Mouse (Mus musculus) gastrocnemius, postnatal 4 days (tissue): ENCODE measurements around the gene C2cd4d. TPM values are rescaled to one million over a fixed set of nuclear protein-coding genes. Genes with fewer than 3 reads are reported as not detected.

ENCODE experiments used
- DNase-seq, 2 experiments: peaks; one replicate each; pipeline ENCODE4 v3.0.0; 2021 to 2022; ENCODE audit warnings: low spot score in 2 of 2, mixed read lengths in 2 of 2
- total RNA-seq, 2 experiments: library from RNA; stranded (reverse); gene quantifications; 2 replicates each; pipeline ENCODE4 v1.2.3; 2021

C2cd4d gene
- total RNA-seq, 2 experiments from 2014 or later: 0.47 to 0.64 TPM

DNA sequence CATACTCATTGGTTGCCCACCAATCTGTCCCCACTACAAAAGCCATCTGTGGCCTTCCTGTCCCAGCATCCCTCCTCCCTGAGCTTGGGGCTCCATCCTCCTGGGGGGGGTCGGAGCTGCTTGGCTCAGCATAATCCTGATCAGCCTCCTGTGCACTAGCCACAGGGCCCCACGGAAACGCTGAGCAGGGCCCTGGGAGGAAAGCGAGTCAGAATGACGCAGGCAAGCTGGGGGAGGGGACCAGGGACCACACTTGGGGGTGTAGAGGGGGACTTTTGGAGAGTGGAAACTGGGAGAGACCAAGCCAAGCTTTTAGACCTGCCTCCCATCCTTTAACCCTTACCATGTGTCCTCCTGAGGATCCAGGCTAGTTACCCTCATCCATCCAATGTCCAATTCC, 13.6 kb downstream of the C2cd4d start:
- DNase-seq: no peak

DNA sequence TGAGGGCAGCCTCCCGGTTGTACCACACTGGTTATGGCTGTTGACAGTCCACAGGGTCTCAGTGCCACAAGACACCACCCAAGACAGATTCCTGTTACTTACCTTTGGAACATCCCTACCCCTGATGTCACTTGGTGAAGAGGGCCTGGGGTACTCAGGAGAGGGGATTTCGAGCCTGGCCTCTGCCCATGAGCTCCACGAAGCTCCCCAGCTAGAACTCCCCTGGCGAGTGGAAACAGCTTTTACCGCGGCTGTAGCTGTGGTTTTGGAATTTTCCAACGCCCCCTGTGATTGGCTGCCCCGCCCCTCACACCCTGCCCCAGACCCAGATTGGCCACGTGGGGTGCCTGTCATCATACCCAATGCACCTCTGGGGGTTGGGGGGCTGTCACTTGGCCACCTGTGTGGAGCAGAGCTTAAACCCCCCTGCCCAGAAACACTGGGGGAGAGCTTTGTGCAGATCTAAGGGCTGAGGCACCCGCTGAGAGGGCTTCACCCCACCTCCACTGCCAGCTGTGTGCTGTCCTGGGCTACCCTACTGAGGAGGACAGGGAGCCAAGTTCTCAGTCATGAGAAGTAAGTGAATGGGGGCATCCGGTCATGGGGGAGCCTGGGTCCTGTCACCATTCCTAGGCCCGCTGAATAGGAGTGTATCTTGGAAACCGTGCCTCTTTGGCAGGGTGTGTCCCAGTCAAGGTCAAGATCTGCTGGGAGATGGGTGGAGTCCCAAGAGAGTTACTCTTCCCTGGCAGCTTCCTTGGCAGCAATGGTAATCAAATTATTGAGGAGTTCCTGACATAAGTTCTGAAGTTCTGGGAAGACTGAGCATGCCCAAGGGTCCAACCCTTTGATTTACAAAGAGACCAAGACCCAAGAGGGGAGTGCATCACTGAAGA, 15.0 kb downstream of the C2cd4d start:
- no peak for DNase-seq

DNA sequence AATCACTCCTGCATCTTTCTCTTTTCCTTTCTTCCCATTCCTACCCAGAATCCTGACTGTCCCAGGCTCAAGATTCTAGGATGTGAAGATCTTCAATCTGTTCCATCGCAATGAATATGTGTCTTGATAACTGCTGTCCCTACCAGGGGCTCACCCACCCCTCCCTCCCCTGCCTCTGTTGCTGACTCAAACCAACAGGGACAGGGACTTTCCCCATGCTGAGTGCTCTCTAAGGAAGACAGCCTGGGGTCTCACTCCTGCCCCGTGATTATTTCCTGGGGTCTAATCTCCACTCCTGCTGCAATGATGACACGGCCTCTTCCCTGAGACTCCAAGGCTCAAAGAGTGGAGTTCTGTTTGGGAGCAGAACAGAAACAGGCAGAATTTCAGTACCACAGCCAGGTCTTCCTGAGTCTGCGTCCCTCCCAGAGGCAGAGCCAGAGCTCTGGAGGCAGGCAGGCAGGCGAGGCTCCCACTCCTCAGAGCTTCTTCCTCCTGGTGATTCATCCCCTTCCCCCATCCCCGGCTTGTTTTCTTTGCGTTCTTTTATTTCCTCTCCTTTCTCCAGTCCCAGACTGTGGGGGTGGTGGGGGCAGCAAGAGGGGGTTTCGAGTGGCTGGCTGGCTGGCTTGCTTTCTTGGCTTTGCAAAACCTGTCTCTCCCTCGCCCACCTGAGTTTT, 17.7 kb downstream of the C2cd4d start:
- no peak for DNase-seq

DNA sequence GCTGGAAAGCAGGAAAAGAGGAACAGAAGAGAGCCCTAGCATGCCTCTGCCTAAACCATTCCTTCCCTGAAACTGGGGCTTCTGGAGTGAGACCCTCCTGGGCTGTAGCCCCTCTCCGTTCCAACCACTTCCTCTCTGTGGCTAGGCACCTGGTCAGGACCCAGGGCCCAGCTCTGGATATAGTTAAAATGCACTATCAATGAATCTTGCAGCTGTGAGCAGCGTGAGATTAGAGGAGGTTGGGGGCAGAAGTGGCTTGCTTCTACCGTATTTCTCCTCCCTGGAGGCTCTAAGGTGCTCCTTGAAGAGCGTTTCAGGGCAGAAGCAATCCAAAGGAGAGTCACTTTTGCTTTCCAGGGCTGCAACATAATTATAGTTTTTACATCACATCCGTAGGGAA, 20.1 kb downstream of the C2cd4d start:
- DNase-seq: no peak

DNA sequence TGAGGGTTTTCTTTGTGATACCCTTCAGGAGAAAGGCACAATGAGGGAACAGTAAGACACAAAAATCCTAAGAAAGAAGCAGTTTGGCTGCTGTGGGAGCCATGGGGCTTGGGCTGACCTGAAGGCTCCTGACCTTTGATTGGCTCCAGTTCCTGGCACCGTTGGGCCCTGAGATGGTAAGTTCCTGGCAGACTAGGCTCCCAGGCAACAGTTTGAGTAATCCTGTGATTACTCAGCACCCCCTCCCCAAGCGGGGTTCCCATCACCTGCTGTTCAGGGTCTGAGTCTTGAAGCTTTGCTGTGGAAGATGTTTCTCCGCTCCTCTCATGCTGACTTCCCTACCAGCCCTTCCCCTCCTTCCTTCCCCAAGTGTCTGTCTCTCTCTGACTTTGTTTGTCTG, 21.2 kb downstream of the C2cd4d start:
- DNase-seq: no peak

DNA sequence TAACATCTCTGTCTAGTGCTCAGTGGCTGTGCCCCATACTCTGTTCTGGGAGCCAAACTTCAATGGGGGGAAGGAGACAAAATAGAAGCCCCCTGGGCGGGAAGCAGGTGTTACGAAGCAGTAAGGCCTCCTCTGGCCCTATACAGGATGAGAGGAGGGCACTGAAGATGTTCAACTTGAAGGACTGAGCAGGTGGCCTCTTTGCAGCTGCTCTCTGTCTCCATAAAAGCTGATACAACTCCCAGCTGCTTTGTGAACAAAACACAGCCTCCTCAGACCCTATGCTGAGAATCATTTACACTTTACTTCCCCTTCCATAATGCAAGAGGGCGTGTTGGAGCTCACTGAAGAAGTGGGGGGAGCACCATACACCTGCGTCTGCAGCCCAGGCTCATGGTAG, 24.4 kb downstream of the C2cd4d start:
- no peak for DNase-seq

DNA sequence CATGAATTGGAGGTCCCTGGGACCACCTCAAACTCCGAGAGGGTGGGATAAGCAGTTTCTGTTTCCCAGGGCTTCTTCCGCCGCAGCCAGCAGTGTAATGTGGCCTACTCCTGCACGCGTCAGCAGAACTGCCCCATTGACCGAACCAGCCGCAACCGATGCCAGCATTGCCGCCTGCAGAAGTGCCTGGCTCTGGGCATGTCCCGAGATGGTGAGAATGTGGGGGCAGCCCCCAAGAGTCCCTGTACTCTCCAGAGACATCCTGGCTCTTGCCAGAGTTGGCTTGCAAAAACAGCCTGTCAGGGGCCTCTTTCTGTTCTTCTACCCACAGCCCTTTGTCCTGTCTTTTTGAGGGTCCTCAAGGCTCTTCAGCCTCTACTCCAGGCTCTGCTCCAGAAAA, 25.2 kb downstream of the C2cd4d start:
- no peak for DNase-seq

DNA sequence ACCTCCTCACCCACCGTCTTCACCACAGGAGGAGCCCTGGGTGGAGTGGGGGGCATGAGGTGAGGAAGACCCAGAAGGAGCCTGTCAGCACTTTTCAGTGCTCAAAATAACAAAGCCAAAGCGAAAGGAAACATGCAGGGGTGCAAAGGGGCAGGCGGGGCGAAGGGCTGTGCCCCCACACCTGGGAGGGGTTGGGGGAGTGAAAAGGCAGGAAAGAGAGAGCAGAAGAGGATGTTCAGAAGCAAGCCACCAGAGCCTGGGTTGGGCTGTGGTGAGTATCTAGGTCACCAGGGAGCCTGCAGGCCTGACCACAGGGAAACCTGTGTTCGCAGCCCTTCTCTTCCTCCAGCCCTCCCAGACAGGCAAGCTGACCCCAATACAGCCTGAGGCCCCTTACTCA, 25.8 kb downstream of the C2cd4d start:
- no peak for DNase-seq

DNA sequence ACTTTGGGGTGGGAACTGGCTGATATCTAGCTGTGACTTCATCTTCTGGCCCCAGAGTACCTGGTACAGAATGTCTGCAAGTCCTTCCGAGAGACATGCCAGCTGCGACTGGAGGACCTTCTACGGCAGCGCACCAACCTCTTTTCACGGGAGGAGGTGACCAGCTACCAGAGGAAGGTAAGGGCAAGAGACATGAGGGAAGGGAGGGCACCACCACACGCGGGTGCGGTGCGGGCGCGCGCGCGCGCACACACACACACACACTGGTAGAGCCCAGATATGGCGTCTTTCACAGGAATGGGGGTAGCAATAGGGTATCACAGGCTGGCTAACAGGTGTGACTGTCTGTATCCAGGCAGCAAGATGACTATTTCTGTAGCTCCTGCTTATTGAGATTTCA, 27.2 kb downstream of the C2cd4d start:
- DNase-seq: no peak

DNA sequence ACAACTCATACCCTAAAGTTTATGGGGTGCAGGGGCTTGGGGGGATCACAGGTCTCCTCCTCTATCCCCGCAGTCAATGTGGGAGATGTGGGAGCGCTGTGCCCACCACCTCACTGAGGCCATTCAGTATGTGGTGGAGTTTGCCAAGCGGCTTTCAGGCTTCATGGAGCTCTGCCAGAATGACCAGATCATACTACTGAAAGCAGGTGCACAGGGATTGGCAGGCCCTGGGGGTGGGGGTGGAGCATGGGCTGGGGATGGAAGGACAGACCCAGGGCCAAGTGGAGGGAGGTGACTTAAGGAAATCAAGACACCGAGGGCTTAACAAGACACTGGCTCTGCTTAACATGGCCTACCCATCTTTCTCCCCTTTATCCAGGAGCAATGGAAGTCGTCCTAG, 28.8 kb downstream of the C2cd4d start:
- no peak for DNase-seq

DNA sequence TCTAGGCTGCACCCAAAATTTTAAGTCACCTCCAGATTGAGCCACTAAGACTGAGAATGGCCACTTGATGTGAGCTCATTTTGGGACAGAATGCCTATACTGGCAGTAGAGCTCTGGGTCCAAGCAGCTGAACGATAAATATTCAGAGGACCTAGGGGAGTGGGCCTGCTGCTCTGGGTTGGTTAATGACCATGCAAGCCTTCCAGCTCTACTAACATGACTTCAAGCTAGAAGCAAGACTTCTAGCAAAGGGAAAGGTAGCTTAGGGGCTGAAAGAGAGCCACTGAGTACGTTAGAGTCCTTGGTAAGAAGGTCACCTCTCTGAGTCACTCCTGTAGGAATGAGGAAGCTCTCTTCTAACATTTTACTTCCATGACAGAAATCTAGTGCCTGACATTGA, 29.9 kb downstream of the C2cd4d start:
- no peak for DNase-seq

DNA sequence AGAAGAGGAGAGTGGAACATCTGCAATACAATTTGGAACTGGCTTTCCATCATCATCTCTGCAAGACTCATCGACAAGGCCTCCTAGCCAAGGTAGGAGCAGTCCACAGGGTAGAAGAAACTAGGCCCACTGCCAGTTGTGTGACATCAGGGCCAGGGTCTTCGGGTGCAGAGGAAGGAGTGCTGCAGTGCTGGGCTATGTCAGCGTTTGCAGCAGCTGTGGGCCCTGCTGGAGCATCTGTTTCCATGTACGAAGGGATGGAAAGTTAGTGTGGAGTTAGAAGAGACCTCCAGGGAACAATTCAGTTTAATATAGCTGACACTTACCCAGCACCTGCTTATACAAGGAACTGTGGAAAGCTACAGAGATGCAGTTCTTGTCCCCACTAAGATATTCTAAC, 30.8 kb downstream of the C2cd4d start:
- DNase-seq: no peak

DNA sequence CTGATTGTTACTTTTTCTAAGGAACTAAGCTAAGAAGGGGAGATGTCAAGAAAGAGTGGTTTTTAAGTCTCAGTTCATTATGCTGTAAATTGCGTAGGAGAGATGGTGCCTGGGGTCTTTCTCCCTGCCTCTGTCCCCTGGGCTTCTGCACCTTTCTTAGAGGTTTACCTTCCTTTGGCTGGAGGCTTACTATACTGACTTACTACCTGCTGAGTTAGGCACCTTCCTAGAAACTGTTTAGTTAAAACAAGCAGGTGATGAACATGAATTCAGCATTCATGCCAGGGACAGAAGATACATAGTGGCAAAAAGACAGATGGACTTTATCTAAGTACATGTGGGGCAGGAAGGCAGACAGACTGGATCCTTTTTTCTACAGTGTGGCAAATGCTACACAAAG, 34.1 kb downstream of the C2cd4d start:
- DNase-seq: no peak

DNA sequence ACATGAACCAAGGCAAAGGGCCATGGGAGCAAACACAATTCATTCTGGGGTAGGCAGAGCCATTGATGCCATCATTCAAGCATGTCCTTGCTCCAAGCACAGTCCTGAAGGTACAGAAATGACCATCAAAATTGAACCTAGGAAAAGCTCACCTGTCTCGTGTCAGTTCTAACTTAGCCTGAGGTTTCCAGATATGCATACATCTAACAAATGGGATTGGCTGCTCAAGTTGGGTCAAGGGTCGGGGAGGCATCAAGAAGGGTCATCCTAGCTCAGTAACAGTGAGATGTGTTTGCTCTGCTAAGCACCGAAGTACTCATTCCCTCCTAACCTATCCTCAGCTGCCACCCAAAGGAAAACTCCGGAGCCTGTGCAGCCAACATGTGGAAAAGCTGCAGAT, 34.6 kb downstream of the C2cd4d start:
- DNase-seq: no peak

DNA sequence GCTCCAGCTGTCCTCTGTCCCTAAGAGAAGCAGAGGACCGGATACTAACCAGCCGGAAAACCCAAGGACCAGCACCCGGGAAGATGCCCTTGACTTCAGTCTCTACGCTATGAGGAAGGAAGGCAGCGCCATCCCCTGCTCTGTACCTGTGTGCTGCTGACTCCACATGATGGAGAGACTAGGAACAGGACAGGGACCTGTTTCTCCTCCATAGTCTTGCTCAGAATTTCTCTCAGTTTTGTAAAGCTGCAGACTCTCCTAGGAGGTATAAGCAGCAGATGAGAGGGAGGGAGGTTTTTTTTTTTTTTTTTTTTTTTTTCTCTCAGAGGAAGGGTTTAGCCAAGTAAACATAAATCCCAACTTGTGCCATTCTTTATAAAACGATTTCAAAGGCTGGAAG, 36.0 kb downstream of the C2cd4d start, which contains the start of gene Lingo4:
Gene Lingo4 (plus strand): TSS at position 301 of the 400 bp plus-strand sequence.
- no peak for DNase-seq

DNA sequence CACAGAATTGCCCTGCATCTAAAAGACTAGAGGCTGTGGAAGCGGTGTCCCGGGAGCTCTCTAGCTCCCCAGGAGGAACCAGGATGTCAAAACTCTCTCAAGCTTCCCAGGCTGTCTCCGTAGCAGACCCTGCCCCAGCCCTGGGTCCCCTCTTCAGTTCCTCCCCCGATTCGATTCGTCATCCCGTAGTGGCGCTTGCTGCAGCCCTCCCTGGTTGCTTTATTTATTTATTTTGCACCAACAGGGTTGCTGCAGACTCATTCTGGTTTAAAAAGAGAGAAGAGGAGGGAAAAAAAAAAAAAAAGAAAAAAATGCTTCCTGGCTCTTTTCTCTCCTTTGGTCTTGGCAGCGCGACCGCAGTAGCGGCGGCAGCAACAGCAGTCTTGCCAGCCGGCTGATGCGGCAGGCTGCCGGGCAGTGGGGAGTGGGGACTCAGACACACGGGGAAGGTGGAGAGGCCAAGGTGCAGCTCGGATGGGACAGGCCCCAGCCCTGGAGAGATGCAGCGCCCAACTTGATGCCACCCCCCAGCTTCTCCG, 36.8 kb downstream of the C2cd4d start:
- no peak for DNase-seq

DNA sequence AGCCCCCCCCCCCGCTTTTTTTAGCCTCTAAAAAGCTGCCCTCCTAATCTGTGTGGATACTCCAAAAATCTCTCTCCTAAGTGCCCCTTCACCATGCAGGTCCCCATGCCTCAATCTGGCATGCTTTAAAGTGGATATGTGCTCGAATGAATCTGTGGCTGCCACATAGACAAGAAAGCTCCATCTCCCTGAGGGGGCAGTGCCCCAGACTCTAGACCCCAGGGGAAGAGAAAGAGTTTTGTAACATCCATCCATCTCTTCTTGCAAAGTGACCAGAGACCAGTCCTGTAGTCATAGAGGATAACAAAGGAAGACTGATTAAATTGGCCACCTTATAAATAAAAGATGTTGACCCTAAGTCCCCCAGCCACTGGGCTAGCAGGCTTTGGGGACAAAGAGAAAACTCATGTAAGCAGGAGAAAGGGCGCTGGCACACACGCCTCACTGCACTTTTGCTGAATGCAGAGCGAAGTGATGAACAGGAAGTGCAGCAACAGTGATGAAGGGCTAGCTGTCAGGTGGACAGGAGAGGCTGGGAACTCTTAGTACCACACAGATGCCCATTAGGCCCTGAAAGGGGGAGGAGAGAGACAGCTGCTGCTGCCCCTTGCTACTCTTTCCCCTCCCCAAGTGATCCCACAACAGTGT, 37.5 kb downstream of the C2cd4d start:
- DNase-seq: no peak

DNA sequence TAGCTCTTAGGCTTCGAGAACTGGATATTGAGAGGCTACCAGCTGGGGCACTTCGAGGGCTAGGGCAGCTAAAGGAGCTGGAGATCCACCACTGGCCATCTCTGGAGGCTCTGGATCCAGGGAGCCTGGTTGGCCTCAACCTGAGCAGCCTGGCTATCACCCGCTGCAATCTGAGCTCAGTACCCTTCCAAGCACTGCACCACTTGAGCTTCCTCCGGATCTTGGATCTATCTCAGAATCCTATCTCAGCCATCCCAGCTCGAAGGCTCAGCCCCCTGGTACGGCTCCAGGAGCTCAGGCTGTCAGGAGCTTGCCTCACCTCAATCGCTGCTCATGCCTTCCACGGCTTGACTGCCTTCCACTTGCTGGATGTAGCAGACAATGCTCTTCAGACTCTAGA, 40.2 kb downstream of the C2cd4d start:
- DNase-seq: no peak

DNA sequence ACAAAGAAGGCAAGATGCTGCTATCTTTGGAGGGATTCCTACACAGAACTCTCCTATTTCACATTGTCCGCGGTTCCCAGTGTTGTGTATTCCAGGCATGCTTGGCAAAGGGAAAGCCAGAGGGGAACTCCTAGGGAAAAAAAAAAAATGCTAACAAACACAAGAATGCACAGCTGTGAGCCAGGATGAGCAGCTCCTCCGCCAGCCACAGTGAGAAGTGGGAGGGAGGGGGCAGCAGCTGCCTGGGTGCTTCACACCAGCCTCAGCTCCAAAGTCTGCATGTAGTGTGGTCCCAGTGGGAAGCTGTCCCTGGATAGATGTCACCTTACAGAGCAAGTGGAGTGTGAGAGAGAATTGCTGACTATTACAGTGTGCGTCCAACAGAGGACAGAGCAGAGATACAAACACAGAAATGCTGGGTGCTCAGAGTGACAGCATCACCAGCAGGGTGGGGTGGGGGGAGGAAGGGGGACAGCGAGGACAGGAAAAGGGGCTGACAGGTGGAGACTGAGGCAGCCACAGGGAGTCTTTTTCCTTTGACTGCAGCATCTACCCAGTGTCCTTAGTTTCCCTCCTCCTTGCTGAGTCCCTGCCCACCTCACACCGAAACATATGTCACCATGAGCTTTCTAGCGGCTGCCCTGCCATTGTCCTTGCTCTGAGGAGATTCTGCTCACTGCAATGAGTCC, 42.3 kb downstream of the C2cd4d start:
- DNase-seq: peak in 1 of 2 experiments; percentile 61

DNA sequence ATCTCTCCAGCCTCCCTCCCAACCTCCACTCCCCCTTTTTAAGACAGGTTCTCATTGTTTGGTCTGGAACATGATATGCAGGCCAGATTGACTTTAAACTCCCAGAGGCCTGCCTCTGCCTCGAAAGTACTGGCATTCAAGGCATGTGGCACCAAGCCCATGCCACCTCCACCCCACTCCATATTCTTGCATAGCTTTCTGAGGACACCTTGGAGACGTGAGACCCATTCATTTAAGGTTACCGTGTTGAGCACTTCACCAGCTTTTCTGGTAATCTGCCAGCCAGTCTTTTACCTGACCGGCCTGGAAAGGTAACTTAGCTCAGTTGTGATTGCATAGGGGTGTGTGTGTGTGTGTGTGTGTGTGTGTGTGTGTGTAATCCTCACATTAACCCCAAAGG, 43.3 kb downstream of the C2cd4d start:
- DNase-seq: no peak

DNA sequence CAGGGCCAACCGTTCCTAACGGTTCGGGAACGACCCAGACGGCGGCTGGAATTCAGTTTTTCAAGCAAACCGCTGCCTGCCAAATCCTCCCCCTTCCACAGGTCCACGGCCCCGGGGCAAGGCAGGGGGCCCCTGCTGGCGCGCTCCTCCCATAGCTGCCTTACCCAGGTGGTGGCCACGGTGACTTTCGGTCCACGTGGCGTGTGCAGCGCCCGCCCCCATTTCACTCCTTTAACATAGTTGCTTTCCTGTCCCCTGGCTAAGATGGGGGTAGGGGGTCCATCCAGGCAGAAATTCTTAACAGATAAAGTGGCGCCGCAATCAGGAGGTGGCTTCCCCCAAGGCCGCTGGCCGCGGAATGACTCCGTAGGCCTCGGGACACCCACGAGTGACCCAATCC, 50.3 kb downstream of the C2cd4d start:
- peak in 1 of 2 experiments; percentile 27 for DNase-seq
